Mouse (Mus musculus) stomach, postnatal 0 days (tissue): ENCODE results near the gene Aktip. TPM values are rescaled to one million over a fixed set of nuclear protein-coding genes. Genes with fewer than 3 reads are reported as not detected.

Experiments used
- ATAC-seq: fragments of 200-750 bp; cut with Nextera tagmentation; 2 replicates; pipeline ENCODE4 v1.8.0; 2017; ENCODE audit not compliant: low FRiP score, low TSS enrichment
- DNase-seq: peaks from one replicate; pipeline ENCODE4 v3.0.0-alpha.2; 2016; ENCODE audit warnings: low spot score
- H3K27ac ChIP-seq: fragments of 300-500 bp; sonication (generic); replicated peaks from 2 replicates; pipeline ENCODE4 v1.5.1; 2014; ENCODE audit warnings: mild to moderate bottlenecking, control low read depth
- H3K27me3 ChIP-seq: fragments of 300-500 bp; sonication (generic); 2 replicates; pipeline ENCODE4 v1.6.1; 2014; ENCODE audit warnings: low read length; ENCODE audit not compliant: control insufficient read depth, insufficient read depth
- H3K36me3 ChIP-seq: fragments of 300-500 bp; sonication (generic); 2 replicates; pipeline ENCODE4 v1.6.1; 2014; ENCODE audit warnings: low read length, mixed read lengths; ENCODE audit not compliant: control insufficient read depth, insufficient read depth
- H3K4me1 ChIP-seq: fragments of 300-500 bp; sonication (generic); replicated peaks from 2 replicates; pipeline ENCODE4 v1.6.1; 2014; ENCODE audit warnings: antibody characterized with exemption; ENCODE audit not compliant: control insufficient read depth, insufficient read depth
- H3K4me2 ChIP-seq: fragments of 300-500 bp; sonication (generic); replicated peaks from 2 replicates; pipeline ENCODE4 v1.6.1; 2014; ENCODE audit warnings: low read depth, mild to moderate bottlenecking, control low read depth, moderate library complexity
- H3K4me3 ChIP-seq: fragments of 300-500 bp; sonication (generic); 2 replicates; pipeline ENCODE4 v1.5.1; 2014; ENCODE audit warnings: low read depth, low read length, control low read depth
- H3K9ac ChIP-seq: fragments of 300-500 bp; sonication (generic); 2 replicates; pipeline ENCODE4 v1.6.1; 2014; ENCODE audit warnings: mild to moderate bottlenecking, low read length, control low read depth, mixed read lengths
- H3K9me3 ChIP-seq: fragments of 300-500 bp; sonication (generic); 2 replicates; pipeline ENCODE4 v1.6.1; 2016; ENCODE audit warnings: low read length; ENCODE audit not compliant: control insufficient read depth
- CTCF ChIP-seq: IDR thresholded peaks from 2 replicates; pipeline ENCODE4 v1.5.1; 2016; ENCODE audit warnings: antibody characterized with exemption, low read depth, mild to moderate bottlenecking, moderate library complexity
- EP300 ChIP-seq: optimal IDR thresholded peaks from 2 replicates; pipeline ENCODE3; 2016; ENCODE audit warnings: antibody characterized with exemption
- WGBS: fragments of 180-500 bp; shearing (Covaris S2); extraction: QIAGEN DNeasy Blood & Tissue Kit; methylation state at CpG from one replicate; pipeline ENCODE4 v1.1.7; 2014; 5-methylcytosine and 5-hydroxymethylcytosine counted together
- polyA plus RNA-seq: library from polyadenylated mRNA; unstranded; fragments of >200 nt; fragmentation: Nextera tagmentation; extraction: Ambion mirVana; gene quantifications from 2 replicates; pipeline ENCODE4 v1.2.1, GENCODE M21; 2015

Aktip gene
- polyA plus RNA-seq, 1 experiment from 2014 or later = 42.2 TPM

GRCm38 (mm10) chr8:91114910-91115309, 84.9 kb downstream of the Aktip start:
- DNase-seq (no peak), ATAC-seq (peak; percentile 44; the same call in 1 of the 2 replicates)
- Histone ChIP-seq H3K4me1 (no peaks in the 10 kb centered on the region), H3K9me3 (no peaks in the 10 kb centered on the region), H3K36me3 (peaks cover 9% of the 10 kb centered on the region; the same call in 1 of the 2 replicates), H3K27ac (no peak overlapping the region), H3K9ac (no peak overlapping the region), H3K4me3 (no peak overlapping the region), H3K27me3 (no peaks in the 10 kb centered on the region), H3K4me2 (no peak overlapping the region)
- 52% methylated on average over 11 of the region's 11 CpGs for WGBS
- no peak for TF ChIP-seq EP300
- no peak for TF ChIP-seq CTCF

DNA sequence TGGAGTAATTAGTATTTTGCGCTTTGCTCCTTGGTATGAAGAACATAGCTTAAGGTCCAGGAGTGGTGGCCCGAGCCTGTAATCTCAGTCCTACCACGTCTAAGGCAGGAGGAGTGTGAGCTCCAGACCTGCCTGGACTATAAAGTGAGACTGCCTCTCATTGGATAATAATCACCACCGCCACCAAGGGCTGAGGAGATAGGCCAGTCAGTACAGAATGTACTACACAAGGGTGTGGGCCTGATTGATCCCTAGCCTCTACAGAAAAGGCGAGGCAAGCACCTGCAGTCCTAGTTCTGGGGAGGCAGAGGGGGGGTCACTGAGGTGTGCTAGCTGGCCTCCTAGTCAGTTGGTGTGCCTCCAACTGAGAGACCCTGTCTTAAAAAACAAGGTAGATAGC, 85.3 kb downstream of the Aktip start:
- ATAC-seq (peak; percentile 78; the same call in 1 of the 2 replicates), DNase-seq (peak; percentile 34)
- H3K9me3 ChIP-seq = no peaks in the 10 kb centered on the region
- H3K4me3 ChIP-seq = no peak overlapping the region
- H3K27me3 ChIP-seq = no peaks in the 10 kb centered on the region
- H3K9ac ChIP-seq = no peak overlapping the region
- TF ChIP-seq EP300 (no peak), CTCF (no peak)
- peaks cover 9% of the 10 kb centered on the region; the same call in 1 of the 2 replicates for H3K36me3 ChIP-seq
- WGBS = 76% methylated on average over 5 of the region's 5 CpGs
- H3K4me1 ChIP-seq = no peaks in the 10 kb centered on the region
- no peak overlapping the region for H3K4me2 ChIP-seq
- H3K27ac ChIP-seq = no peak overlapping the region

GRCm38 (mm10) chr8:91111868-91112477, 87.8 kb downstream of the Aktip start:
- Histone ChIP-seq H3K9me3 (no peaks in the 10 kb centered on the region), H3K36me3 (peaks cover 12% of the 10 kb centered on the region; the same call in 1 of the 2 replicates), H3K4me2 (no peak overlapping the region), H3K27ac (no peak overlapping the region), H3K27me3 (no peaks in the 10 kb centered on the region), H3K4me1 (no peaks in the 10 kb centered on the region), H3K9ac (no peak overlapping the region), H3K4me3 (no peak overlapping the region)
- DNase-seq (no peak), ATAC-seq (no peak)
- no peak for TF ChIP-seq CTCF
- no peak for TF ChIP-seq EP300
- WGBS = 89% methylated on average over 5 of the region's 5 CpGs

- DNase-seq = no peak
- ATAC-seq = no peak
- Histone ChIP-seq H3K36me3 (peaks cover 9% of the 10 kb centered on the region; the same call in 1 of the 2 replicates), H3K9ac (no peak overlapping the region), H3K4me2 (no peak overlapping the region), H3K9me3 (no peaks in the 10 kb centered on the region), H3K4me3 (no peak overlapping the region), H3K27ac (no peak overlapping the region), H3K4me1 (no peaks in the 10 kb centered on the region), H3K27me3 (no peaks in the 10 kb centered on the region)
- WGBS = 75% methylated on average over 12 of the region's 12 CpGs
- TF ChIP-seq CTCF = no peak
- no peak for TF ChIP-seq EP300
These were observed 93.5 kb downstream of the Aktip start for GRCm38 (mm10) chr8:91106271-91106670.

DNA sequence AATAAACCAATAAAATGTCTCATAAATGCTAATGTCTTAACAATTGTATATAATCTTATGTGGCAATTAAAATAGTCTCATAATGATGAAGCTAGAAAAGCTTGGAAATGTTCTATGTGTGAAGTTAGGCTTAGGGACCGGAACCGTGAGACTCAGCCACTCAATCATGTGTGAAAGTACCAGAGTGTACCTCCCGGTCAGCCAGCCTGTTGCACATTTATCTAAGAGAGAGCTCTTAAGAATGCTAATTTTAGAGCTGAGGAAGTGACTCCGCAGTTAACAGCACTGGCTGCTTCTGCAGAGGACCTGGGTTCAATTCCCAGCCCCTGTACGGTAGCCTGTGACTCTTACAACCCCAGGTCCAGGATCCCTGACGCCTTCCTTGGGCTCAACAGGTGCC, 101.7 kb downstream of the Aktip start:
- ATAC-seq = no peak
- H3K9ac ChIP-seq = no peak overlapping the region
- no peaks in the 10 kb centered on the region for H3K27me3 ChIP-seq
- no peak overlapping the region for H3K27ac ChIP-seq
- peaks cover 3% of the 10 kb centered on the region; the same call in 1 of the 2 replicates for H3K36me3 ChIP-seq
- H3K4me3 ChIP-seq = no peak overlapping the region
- WGBS = 84% methylated on average over 6 of the region's 6 CpGs
- no peak overlapping the region for H3K4me2 ChIP-seq
- H3K9me3 ChIP-seq = no peaks in the 10 kb centered on the region
- DNase-seq = no peak
- TF ChIP-seq EP300 (no peak), CTCF (no peak)
- H3K4me1 ChIP-seq = no peaks in the 10 kb centered on the region

GRCm38 (mm10) chr8:91094135-91094534, 105.6 kb downstream of the Aktip start:
- Histone ChIP-seq H3K27ac (no peak overlapping the region), H3K4me3 (no peak overlapping the region), H3K27me3 (no peaks in the 10 kb centered on the region), H3K36me3 (peaks cover 3% of the 10 kb centered on the region; the same call in 1 of the 2 replicates), H3K9me3 (no peaks in the 10 kb centered on the region), H3K9ac (no peak overlapping the region), H3K4me1 (no peaks in the 10 kb centered on the region), H3K4me2 (no peak overlapping the region)
- TF ChIP-seq EP300 (no peak), CTCF (no peak)
- 52% methylated on average over 5 of the region's 5 CpGs for WGBS
- DNase-seq (no peak), ATAC-seq (no peak)
